Mouse (Mus musculus) T-helper 2 cell (primary cell): ENCODE measurements around the gene Per3.

Experiments used
- in situ Hi-C: fragments of 300-600 bp; cut with MboI, MseI; formaldehyde crosslinking; loops from one replicate; pipeline ENCODE4 v1.15.1; 2025; ENCODE audit warnings: high pct_unique_total_duplicates

Per3 gene

GRCm38 (mm10) chr4:151044037-151044943 is at the start of gene Per3:
Gene Per3 (minus strand): TSS chr4:151044665.
- in situ Hi-C loops, result no loop called here

GRCm38 (mm10) chr4:151089270-151089669 is 44.8 kb upstream of the Per3 start, which contains the start of gene Gm13090:
Gene Gm13090 (plus strand): TSS chr4:151089570.
- in situ Hi-C loops, result no loop called here

- in situ Hi-C loops, result no loop called here
Observed at GRCm38 (mm10) chr4:151088819-151089218, 44.4 kb upstream of the Per3 start.

- in situ Hi-C loops, result no loop called here
Observed at GRCm38 (mm10) chr4:151087358-151087757, 42.9 kb upstream of the Per3 start.

GRCm38 (mm10) chr4:151083027-151083426 is 38.6 kb upstream of the Per3 start:
- in situ Hi-C loops, result loop anchor here (5.0 kb wide), 1 partner anchor 34 kb away; no protein-coding TSS in a partner anchor

GRCm38 (mm10) chr4:151081977-151082376 is 37.5 kb upstream of the Per3 start:
- in situ Hi-C loops, result loop anchor here (5.0 kb wide), 1 partner anchor 35 kb away; no protein-coding TSS in a partner anchor

- in situ Hi-C loops, result loop anchor here (5.0 kb wide), 1 partner anchor 36 kb away; no protein-coding TSS in a partner anchor
Observed at GRCm38 (mm10) chr4:151081355-151081754, 36.9 kb upstream of the Per3 start.

- in situ Hi-C loops, result loop anchor here (5.0 kb wide), 1 partner anchor 67 kb away; no protein-coding TSS in a partner anchor
Observed at GRCm38 (mm10) chr4:151074817-151075216, 30.4 kb upstream of the Per3 start.

GRCm38 (mm10) chr4:151073108-151073744 is 28.8 kb upstream of the Per3 start:
- in situ Hi-C loops, result no loop called here

GRCm38 (mm10) chr4:151070962-151071361 is 26.5 kb upstream of the Per3 start:
- in situ Hi-C loops, result no loop called here

GRCm38 (mm10) chr4:151068751-151069150 is 24.3 kb upstream of the Per3 start:
- in situ Hi-C loops, result no loop called here

- in situ Hi-C loops, result no loop called here
Observed at GRCm38 (mm10) chr4:151059566-151059965, 15.1 kb upstream of the Per3 start.

GRCm38 (mm10) chr4:151058634-151059033 is 14.2 kb upstream of the Per3 start:
- in situ Hi-C loops, result no loop called here

GRCm38 (mm10) chr4:151057347-151058321 is 13.2 kb upstream of the Per3 start, which contains the start of gene Vamp3:
Gene Vamp3 (minus strand): TSS chr4:151057963.
- in situ Hi-C loops, result no loop called here

- in situ Hi-C loops, result no loop called here
Observed at GRCm38 (mm10) chr4:151051162-151051561, 6.7 kb upstream of the Per3 start.

GRCm38 (mm10) chr4:151046524-151046923 is 2.1 kb upstream of the Per3 start:
- in situ Hi-C loops, result no loop called here

GRCm38 (mm10) chr4:151044944-151045570 is 592 bp upstream of the Per3 start:
- in situ Hi-C loops, result no loop called here

- in situ Hi-C loops, result no loop called here
Observed at GRCm38 (mm10) chr4:151043281-151043680, 1.2 kb downstream of the Per3 start.

GRCm38 (mm10) chr4:151041506-151041905 is 3.0 kb downstream of the Per3 start:
- in situ Hi-C loops, result no loop called here

GRCm38 (mm10) chr4:151037800-151038199 is 6.7 kb downstream of the Per3 start:
- in situ Hi-C loops, result no loop called here

GRCm38 (mm10) chr4:151036521-151036920 is 7.9 kb downstream of the Per3 start:
- in situ Hi-C loops, result no loop called here
